Mouse (Mus musculus) kidney, adult 11 months (tissue): Measurements from ENCODE around the gene Msi2.

Experiments
- DNase-seq: peaks from one replicate; pipeline ENCODE4 v3.0.0; 2022

Gene Msi2

DNA sequence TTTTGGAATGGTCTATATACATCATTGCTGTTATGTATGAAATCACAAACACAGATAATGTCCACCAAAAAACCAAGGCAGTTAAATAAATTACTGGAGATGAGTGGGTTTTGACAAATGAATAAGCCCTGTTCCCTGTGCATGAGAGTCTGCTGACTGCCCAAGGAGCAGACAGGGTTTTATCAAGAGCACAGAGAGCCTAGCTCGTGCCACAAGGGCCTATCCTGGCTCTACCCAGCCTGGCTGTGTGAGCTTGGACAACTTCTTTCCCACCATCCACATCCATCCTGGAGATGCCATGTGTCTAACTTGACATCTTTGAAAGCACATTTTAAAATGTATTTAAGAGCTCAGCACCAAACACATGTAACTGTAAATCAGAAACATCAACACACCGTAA, 132.4 kb downstream of the Msi2 start:
- no peak for DNase-seq

DNA sequence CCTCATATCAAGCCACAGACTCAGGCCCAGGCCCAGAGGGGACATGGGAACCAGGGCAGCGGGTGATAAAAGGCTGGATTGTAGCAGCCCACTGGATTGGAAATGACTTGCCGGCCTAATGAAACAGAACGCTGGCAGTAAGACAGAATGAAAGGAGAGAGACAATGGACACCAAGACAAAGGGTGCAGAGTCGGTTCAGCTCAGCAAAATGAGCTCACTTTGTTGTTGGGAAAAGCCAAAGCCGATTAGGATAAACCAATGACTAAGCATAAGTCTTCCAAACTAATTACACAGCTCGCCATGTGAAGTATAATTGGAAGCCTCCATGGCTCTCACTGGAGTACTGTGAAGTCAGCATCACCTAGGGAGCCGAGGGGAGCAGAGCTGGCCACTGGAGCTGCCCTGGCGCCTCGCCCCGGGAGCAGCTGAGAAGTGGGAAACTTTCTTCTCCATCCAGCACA, 133.1 kb downstream of the Msi2 start:
- no peak for DNase-seq

DNA sequence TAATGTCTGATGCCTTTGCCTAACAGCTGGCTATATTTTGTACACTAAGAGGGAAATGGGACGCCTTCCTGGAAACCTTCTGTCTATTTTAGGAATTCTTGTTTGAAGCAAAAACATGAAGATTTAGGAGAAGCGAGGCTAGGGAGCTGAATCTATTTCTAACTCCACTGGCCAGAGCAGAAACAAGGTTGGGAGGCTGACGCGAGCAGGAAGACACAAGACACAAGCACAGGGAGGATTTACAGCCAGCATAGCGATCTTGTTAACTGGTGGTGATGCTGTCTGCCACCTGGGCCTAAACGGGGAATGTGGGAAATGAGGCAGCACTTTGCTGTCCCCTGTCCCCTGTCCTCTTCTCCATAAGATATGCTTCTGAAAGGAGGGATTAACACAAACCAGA, 134.4 kb downstream of the Msi2 start:
- DNase-seq, result no peak

DNA sequence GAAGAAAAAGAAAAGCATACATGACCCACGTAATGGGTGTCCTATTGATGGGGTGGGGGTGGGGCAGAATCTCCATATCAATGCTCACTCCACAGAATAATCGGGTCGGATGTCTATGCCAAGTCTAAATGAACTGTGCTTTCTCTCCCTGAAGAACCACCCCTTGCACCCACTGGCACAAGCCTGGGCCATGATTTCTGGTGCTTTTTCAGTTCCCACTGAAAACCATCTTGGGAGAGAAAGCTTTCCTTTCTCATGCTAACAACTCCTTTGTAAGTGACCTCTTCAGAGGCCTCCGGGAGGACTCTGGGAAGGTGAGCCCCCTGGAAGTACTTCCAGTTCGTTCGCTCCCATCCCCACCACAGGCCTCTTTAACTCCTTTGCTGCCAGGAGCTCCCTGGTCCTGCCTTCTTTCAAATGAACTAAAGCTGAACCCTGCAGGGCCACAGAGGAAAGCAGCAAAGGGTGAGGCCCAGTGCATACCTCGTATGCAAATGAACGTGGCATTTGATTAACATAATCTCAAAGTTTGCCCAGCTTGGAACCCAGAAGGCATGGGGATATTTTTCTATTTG, 135.0 kb downstream of the Msi2 start:
- no peak for DNase-seq

DNA sequence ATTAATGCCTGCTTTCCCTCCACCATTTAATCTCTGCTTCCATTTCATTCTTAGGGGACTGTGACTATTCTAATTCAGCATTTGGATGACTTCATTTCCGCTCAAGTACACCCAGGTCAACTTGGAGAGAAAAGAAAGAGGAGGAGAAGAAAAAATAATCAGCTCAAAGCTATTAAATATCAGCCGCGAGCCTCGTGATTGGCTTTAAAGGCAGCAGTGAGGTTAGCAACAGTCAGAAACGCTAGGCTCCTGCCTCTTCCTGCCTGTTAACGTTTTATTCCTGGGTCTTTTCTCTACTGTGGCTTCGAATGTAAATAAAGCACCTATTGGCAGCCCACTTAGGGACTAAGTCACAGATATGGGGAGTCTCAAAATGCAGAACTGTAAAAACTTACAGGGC, 135.5 kb downstream of the Msi2 start:
- no peak for DNase-seq

DNA sequence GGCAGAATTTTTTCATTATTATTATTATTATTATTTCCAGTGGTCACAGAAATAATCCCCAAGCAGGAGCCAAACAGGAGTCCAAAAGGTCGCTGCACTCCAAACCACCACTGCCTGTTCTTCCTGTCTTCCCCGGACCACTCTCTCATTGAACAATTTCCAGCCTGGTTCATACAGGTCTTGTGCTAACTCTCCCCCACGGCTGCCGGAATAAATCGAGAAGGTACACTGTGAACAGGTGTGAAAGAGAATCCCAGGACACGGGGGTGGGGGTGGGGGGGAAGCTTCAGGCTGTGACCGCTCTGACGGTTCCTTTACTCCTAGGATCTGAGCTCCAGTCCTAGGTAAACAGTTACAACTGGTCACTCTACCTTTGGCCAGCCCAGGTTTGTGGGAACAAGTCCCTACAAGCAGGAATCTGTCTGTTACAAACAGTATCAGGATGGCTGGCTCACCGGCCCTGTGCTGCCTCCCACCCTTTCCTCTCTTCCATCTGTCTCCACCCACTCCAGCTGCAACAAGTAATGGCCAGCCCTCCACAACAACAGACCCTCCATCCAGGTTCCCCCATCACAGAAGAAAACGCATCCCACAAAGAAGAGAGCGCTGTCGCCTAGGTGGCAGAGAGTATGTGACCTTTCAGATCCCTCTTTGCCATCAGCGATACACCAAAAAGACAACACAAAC, 136.1 kb downstream of the Msi2 start:
- no peak for DNase-seq

DNA sequence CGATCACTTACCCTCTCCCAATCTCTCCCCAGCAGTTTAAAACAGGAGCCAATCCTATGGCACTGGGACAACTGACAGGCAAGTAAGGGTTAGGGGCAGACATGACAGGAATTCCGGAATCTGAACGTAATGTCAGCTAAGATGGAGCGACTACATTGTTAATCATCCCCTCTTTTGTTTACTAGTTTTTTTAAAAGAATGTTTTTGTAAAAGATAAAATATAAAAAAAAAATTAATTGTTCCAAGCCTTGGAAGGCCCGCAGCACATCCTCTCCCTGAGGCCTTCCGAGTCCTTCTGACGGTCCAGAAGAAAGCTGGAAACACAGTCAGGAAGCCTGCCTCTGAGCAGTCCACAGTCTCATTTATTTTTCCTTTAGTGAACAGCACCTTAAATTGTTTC, 136.9 kb downstream of the Msi2 start:
- no peak for DNase-seq

DNA sequence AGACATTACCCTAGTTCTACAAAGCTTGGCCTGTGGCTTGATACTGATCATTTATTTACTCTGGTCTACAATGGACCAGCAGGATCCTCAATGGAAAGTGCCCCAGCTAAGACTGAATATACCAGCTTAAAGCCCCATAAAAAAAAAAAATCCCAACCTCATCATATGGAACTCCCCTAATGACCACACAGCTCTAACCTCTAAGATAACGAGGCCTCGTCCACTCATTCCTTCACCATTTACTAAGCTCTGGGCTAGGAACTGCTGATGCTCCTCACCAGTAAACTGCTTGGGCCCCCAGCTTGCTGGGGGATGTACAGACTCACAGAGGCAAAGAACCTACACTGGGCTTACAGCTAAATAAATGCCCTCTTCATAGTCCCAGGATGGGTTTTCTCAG, 139.6 kb downstream of the Msi2 start:
- no peak for DNase-seq

DNA sequence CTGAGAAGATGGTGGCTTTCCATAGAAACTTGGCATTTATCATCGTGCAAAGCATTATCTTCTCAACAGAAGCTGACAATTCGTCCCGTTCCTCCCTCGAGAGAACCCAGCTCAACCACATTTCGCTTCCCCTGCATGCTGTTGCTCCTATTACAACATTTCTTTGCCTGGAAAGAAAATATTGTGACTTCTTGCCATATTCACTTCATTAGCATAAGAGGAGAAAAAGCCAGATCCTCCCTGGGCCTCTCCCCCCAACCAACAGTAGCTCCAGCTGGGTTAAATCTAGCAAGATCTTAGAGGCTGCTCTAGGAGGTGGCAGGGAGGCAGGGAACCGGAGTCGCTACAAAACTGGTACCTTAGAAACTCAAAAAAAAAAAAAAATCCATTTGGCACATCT, 141.2 kb downstream of the Msi2 start:
- no peak for DNase-seq

DNA sequence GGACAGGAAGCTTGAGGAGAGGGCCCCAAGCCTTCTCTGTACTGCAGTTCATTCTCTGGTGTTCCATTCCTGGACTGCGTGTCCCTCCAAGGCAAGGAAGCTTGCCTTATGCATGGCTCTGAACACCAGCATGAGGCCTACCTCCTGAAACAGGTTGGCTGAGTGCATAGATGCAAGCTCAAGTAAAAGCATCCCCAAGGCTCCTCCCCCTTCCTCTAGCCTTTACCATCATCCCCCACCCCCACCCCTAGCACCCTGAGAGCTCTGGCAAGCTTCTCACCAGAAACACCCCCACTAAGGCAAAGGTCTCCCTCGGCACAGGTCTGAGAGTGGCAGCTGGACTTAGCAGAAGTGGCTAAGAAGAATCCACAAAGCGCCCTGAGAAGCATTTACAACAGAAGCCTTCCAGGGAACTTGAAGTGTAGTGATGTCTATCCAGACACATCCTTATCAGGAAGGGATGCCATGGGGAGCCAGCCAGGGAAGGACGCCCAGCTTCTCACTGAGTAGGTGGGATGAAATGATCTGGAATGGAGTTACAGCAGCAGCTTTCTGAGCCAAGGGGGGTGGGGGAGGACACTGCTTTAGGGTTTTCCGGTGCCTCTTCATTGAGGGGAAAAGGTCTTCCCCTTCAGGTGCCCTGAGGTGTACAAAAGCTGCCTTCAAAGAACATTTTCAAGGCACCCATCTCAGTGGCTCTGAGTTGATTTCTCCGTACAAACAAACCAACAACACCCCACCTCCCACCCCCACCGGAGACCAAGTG, 141.9 kb downstream of the Msi2 start:
- DNase-seq, result no peak

DNA sequence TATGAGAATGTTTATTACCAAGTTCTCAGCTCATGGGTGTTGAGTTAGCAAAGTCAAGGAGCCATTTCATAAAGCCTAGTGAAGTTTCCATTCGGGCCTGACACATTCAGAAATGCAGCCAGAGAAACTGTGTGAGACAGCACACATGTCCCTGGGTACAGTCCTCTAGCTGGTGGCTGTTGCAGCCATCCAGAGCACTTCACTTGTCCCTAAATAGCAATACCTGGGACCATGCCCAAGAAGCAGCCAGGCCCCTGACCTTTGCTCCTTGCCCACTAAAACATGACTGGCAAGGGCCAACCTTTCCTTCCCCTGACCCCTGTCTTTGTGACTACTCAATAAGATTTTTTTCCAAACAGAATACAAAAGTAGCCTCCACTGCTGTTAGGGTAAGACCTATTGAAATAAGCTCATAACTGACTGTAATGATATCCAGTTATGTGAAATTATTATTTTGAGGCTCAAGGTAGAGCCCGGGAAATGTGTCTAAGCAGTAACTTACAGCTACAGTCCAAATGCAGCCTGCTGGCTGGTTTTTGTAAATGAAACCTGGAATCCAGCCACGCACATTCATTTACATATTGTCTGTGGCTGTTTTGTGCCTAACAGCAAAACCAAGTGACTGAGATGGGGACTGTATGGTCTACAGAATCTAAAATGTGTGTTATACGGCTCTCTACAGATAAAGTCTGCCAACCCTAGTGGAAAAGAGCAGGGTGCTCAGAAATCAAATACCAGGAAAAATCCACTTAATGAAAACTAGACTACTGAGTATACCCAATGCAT, 143.5 kb downstream of the Msi2 start:
- peak; percentile 72 for DNase-seq

DNA sequence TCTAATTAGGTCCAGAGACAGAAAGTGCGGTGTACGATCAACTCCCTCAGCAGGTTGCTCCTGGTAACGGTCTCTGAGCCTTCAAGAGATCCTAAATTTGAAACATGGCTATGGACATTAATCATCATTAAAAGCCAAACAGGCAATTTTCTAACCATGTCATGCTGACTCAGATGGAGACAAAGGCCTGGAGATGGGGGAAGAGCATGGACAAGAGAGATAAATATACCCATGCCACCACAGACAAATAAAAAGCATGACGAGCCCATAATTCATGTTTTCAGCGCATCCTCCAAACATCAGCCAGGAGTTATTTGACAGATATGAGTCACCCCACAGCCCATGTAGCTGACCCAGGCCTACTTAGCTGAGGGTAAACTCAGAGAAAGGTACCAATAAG, 145.3 kb downstream of the Msi2 start:
- DNase-seq, result no peak

DNA sequence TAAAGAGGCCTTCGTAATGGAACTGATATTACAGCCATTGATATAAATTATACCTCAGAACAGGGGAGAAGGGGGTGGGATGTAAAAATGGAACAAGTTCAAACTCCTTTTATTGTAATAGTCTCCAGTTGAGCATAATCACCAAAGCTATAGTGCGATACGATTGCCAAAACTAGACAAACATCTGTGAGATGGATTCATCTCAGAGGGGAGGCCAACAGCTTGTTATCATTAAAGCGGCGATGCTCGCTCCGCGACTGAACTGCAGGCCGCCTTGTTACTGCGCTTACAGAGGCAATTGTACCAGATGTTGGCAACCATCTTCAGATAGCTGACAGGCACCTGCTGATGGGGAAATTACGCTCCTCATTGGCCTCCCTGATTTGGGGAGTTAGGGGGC, 145.9 kb downstream of the Msi2 start:
- no peak for DNase-seq

DNA sequence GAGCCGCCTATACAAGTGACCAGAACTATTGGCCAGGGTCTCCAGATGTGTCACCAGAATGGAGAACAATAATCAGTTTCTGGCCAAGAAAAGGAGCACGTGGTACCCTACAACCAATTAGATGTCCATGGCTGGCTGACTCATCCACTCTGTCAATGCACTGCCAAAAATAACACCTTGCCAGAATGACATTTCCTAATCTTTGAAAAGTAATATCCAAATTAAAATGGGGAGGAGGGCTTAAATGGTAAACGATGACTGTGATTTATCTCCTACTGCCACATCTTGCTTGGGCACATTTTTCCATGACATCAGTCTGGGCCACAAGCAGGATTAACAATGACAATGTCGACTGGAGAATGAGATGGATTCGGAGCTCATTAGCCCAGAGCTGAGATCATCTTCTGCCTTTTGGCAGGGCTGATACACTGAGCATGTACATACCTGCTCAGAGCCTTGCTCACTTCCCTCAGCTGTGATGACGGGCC, 147.6 kb downstream of the Msi2 start:
- DNase-seq, result no peak

DNA sequence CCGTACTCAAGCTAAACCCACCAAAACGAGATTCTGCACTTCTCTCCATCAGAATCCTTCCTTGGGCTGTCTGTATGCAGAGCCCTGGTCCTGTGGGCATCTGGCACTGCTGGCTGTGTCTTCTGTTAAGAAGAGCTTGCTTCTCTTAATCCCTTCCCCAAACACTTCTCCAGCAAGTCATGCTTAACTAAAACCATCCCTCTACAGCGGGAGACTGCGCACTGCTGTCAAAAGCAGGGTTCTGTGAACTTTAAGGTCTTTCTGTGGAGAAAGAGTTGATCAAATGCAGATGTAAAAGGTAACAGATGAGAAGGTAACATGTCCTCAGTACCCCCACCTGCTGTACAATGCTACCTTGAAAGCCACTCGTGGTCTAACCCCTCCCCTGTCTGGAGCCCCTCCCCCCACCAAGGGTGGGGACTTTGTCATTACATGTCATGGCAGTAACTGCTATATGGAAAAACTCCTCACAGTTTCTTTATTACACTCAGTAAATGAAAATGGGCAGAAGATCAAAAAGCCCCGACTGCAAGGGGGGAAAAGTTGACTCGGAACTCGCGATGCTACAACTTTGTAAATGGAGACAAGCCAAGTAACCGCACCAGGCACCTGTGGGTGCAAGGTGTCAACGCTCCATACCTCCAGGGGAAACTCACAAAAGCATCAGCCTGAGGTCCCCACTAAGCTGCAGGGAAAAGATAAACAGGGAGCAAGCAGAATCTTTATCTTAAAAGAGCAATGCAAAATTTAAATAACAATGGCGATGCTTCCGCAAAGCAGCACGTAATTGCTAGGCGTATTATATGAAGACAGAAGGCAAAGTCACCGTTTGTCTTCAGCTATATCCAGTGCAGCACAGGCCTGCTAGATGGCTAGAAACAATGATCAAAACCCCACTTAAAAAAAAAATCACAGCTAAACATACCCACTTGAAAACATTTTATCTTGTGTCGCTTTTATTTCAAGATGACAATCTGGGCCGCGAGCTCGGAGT, 151.4 kb downstream of the Msi2 start:
- no peak for DNase-seq

DNA sequence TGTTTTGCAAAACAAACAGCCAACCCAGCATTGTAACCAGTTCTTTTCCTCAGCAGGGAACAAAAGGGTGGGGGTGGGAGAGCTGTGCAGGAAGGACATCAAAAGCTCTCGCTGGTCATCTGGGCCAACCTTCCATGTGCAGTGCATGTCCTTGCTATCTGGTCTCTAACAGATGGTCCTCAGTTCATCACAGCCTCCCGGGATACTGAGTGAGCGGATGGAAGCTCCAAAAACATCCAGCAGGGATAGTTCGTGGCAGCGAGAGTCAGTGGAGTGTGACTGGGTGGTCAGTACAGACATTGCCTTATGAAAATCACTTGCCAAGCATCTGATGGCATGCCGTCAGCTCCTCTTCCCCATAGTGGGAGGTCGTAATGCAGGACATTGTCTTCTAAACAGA, 153.5 kb downstream of the Msi2 start:
- DNase-seq, result no peak

DNA sequence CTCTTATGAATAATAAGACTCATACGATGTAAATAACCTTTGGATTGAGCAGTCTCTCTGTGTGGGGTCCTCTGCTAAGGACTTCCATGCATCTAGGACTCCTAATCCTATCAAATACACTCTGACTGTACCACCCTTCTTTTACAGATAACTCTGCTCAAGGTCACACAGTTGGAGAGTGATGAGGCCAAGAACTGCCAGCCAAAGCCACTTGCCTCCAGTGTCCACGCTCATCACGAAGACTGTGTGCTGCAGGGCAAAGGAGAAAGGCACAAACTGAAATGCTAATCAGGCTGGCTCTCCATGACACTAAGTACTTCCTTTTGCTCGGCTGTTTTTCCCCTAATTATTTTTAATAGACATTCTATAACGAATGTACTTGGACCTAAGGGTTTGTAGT, 153.9 kb downstream of the Msi2 start:
- DNase-seq, result no peak

DNA sequence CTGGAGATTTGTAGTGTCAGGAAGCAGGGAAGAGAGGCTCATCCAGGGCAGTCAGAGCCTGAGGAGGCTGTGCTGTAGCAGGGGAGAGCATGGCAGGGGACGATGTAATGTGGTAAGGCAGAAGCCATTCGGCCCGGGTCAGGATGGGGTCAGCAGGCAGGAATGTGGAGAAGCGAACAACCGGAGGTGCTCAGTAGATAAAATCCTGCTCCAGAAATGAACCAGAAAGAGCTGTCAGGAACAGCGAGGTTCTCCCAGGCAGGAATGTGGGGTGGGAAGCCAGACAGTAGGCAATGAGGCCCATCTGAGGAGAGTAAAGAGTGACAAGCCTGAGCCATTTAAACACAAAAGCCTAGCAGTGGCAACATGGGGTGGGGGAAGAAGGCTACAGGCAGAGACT, 157.1 kb downstream of the Msi2 start:
- no peak for DNase-seq

DNA sequence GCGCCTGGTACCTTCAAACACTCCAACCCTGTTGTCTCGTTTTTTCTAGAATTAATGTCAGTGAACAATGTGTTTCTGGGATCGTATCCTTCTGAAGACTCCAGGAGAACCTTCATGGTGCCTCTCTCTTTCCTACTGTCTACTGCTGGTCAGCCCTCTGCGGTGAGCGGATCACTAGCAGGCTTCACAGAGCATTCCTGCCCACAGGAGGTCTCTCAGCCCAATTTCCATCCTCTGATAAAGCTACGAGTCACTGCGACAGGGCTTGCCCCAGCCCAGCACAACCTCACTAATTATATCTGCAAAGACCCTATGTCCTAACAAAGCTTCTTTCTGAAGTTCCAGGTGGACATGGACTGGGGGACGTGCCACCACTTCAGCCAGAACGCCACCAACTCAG, 157.7 kb downstream of the Msi2 start:
- DNase-seq, result no peak

DNA sequence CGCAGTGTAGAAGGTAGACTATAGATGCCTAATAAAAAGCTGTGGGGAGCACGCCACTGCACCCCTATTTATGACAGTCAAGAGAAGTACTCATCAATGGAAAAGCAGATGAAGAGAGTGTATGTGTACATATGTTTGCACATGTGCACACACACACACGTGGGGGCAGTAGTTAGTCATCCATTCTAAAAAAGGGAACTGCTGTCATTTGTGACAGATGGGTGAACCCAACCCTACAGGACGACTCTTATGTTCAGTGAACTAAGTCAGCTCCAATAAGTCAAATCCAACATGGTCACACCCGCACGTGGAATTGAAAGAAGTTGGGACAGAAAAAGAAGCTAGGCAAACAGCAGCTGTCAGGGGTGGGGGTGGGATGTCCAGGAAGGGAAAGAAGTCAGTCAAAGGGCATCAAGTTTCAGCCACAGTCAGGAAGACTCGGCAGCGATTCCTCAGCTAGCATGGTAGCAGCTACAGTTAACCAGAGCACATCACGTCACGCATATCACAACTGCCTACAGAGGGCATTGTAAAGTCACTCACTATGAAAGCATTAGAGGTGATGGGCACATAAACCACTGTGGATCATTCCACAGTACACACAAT, 158.8 kb downstream of the Msi2 start:
- no peak for DNase-seq

DNA sequence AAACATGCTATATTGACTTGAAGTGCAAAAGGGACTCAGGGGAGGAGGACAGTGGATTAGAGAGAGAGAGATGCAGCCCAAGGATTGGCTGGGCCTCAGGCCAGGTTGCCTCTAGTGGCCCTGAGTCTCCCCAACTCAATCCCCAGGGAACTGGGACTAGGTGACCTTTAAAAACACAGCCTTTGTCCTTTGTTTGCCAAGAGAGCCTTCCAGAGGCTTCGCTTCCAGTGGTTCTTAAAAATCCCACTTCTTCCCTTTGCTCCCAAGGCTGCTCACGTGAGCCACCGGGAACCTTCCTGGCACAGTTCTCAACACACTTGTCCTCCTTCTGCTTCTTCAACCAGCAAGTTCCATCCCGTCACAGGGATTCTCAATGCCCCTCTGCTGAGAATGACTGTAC, 159.6 kb downstream of the Msi2 start:
- no peak for DNase-seq
